Mouse (Mus musculus): ENCODE measurements around the gene P2rx7.

GRCm38 (mm10) chr5:122665036-122665435 is 21.3 kb downstream of the P2rx7 start:
- TF ChIP-seq CTCF (IDR thresholded peaks at IDR 0.05; ENCODE audit: borderline replicate concordance, extremely low read depth, insufficient read depth, insufficient read length) = no peak
- no peak for TF ChIP-seq POLR2A (IDR thresholded peaks at IDR 0.05; ENCODE audit: borderline replicate concordance, extremely low read depth, insufficient read depth, insufficient read length, poor library complexity, severe bottlenecking)

Data from brain, embryonic 14.5 days (tissue).